Mouse (Mus musculus): ENCODE results near the gene Gm11554.
"Not testable (repeated sequence)": the region's sequence is repeated elsewhere in the genome, so short reads cannot be mapped to it uniquely, and the experiment has no call there.

Gm11554 gene

DNA sequence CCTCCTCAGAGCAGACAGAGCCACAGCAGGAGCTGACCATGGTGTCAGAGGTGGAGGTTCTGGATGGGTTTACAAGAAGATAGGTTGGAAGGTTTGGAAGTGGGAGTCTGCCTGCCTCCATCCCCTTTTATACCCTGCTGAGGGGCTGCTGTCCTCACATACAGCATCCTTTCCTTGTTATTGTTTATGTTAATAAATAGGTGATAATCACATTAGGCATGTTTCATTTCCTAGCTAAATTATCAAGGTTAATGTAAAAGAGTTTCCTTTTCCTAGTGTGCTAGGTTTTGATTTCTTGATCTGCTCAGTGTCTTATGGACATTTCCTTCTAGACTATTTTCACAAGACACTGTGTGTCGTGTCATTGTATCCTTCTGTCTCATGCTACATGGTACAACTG lies at the start of gene Gm11554:
TSS of gene Gm11554 (minus strand) at position 101 of the 400 bp plus-strand sequence.
- not testable (repeated sequence) for DNase-seq

DNA sequence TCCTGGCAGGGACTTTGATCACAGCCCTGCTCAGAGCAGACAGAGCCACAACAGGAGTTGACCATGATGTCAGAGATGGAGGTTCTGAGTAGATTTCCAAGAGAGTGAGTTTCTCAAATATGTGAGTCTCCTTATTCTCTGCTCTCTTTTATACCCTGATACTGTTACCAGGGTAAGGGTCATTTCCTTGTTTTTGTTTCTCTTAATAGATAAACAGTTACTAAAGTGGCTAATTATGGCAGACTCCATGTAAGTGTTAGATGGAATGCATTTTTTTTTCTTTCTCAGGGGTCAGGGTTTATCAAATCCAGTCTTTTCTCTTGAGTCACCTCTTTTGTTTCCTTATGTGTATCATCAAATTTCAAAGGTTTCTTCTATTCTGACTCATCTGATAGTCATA lies 47.3 kb upstream of the Gm11554 start, which contains the start of gene Krtap4-16:
TSS of gene Krtap4-16 (minus strand) at position 101 of the 400 bp plus-strand sequence.
- no peak for DNase-seq

DNA sequence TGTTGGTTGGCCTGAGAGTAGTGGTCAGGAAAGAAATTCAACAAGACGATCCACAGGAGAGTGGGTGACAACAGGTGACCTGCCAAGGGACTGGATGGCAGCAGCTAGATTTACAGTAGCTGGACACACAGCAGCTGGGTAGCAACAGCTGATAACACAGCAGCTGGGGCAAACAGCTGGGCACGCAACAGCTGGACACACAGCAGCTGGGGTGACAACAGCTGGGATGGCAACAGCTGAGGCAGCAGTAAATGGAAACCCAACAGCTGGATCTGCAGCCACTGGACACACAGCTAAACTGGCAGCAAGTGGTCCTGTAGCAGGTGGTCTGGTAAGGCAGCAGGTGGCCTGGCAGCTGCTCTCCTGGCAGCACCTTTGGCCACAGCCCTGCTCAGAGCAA lies 42.5 kb upstream of the Gm11554 start:
- DNase-seq = no peak

DNA sequence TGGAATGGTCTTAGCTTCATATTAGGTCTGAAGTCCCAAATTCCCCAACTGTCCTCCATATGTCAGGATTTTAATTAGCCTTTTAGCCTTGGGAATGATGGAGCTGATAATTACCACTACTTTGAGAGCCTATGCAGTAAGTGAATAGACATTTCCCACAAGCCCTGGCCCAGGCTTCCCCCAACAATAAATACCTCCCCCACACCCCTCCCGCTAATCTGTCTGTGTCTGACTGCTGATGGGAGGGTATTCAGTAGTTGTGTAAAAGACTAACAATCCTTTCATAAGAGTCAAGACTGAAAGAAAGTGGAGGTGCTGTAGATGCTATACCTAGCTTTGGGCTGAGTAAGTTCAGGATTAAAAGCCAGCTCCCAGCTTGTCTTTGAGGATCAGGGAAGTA lies 37.9 kb upstream of the Gm11554 start:
- DNase-seq = no peak

DNA sequence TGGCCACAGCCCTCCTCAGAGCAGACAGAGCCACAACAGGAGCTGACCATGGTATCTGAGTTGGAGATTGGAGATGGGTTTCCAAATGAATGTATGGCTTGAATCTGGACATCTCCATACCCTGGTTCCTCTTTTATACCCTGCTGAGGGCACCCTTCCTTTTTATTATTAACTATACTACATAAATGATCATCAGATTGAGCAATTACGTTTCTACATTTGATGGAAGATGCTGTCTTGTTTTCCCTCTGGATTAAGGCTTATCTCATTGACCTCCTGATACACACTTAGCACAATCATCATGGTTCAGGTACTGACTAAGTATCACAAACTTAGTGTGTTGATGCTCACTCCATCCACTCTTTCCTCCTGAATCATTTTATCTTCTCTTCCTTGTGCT lies 33.7 kb upstream of the Gm11554 start, which contains the start of gene 2300003K06Rik:
TSS of gene 2300003K06Rik (minus strand) at position 101 of the 400 bp plus-strand sequence.
- DNase-seq = no peak

DNA sequence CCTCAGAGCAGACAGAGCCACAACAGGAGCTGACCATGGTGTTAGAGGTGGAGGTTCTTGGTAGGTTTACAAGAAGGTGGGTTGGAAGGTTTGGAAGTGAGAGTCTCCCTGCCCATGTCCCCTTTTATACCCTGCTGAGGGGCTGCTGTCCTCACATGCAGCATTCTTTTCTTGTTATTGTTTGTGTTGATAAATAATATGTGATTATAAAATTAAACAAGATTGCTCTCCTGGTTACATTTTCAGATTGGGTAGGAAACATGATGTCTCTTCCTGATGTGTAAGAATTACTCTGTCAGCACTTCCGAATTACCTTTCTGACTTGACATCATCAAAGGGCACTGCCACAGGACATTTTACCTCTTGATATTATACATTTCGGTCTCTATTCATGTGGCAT lies 11.3 kb upstream of the Gm11554 start, which contains the start of gene Gm11564:
TSS of gene Gm11564 (minus strand) at position 101 of the 400 bp plus-strand sequence.
- DNase-seq = not testable (repeated sequence)

DNA sequence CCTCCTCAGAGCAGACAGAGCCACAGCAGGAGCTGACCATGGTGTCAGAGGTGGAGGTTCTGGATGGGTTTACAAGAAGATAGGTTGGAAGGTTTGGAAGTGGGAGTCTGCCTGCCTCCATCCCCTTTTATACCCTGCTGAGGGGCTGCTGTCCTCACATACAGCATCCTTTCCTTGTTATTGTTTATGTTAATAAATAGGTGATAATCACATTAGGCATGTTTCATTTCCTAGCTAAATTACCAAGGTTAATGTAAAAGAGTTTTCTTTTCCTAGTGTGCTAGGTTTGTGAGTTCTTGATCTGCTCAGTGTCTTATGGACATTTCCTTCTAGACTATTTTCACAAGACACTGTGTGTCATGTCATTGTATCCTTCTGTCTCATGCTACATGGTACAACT lies 5.5 kb upstream of the Gm11554 start, which contains the start of gene Krtap4-13:
TSS of gene Krtap4-13 (minus strand) at position 101 of the 400 bp plus-strand sequence.
- DNase-seq = not testable (repeated sequence)

DNA sequence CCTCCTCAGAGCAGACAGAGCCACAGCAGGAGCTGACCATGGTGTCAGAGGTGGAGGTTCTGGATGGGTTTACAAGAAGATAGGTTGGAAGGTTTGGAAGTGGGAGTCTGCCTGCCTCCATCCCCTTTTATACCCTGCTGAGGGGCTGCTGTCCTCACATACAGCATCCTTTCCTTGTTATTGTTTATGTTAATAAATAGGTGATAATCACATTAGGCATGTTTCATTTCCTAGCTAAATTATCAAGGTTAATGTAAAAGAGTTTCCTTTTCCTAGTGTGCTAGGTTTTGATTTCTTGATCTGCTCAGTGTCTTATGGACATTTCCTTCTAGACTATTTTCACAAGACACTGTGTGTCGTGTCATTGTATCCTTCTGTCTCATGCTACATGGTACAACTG lies 5.4 kb downstream of the Gm11554 start, which contains the start of gene Gm11569:
TSS of gene Gm11569 (minus strand) at position 101 of the 400 bp plus-strand sequence.
- not testable (repeated sequence) for DNase-seq

DNA sequence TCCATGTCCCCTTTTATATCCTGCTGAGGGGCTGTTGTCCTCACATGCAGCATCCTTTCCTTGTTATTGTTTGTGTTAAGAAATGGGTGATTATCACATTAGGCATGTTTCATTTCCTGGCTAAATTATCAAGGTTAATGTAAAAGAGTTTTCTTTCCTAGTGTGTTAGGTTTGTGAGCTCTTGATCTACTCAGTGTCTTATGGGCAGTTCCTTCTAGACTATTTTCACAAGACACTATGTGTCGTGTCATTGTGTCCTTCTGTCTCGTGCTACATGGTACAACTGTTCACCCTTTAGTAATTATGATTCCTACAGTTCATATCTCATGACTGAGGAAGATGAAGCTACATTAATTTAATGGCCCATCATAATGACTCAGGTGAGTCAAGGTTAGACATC lies 10.9 kb downstream of the Gm11554 start, which contains the start of gene Gm11596:
TSS of gene Gm11596 (minus strand) at position 101 of the 400 bp plus-strand sequence.
- DNase-seq = no peak

DNA sequence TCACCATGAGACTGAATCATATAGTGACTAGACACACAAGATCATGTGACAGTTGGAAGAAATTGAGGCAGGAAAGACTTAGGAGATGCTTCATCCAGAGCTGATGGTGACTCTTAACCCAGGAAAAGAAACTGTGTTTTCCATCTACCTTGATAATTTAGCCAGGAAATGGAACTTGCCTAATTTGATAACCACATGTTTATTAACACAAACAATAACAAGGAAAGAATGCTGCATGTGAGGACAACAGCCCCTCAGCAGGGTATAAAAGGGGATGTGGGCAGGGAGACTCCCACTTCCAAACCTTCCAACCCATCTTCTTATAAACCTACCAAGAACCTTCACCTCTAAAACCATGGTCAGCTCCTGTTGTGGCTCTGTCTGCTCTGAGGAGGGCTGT lies 19.3 kb downstream of the Gm11554 start, which contains the start of gene Krtap4-9:
TSS of gene Krtap4-9 (plus strand) at position 301 of the 400 bp plus-strand sequence.
- DNase-seq = not testable (repeated sequence)

DNA sequence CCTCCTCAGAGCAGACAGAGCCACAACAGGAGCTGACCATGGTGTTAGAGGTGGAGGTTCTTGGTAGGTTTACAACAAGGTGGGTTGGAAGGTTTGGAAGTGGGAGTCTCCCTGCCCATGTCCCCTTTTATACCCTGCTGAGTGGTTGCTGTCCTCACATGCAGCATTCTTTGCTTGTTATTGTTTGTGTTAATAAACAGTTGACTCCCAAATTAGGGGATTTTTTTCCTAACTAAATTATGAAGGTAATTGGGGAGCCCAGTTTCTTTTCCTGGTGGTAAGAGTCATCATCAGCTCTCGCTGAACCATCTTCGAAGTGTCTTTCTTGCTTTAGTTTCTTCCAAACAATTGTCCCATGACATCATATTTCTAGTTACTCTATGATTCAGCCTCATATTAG lies 23.6 kb downstream of the Gm11554 start, which contains the start of gene Krtap4-8:
TSS of gene Krtap4-8 (minus strand) at position 101 of the 400 bp plus-strand sequence.
- DNase-seq = no peak

DNA sequence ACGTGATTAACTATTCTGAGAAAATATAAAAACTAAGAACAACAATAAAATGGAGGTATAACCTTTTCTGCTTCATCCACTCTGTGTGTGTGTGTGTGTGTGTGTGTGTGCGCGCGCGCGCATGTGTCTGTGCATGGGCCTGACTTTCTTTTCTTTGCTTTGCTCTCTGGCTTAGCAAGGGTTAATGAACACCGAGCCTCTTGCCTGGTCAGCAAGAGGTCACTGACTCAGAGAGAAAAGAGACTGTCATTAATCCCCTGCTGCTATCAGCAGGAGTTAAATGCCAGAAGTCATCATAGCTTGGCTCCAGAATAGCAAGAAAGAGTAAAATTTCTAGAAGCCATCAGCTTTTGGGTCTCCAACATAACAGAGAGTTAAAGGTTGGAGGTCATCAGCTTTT lies 25.8 kb downstream of the Gm11554 start:
- no peak for DNase-seq

DNA sequence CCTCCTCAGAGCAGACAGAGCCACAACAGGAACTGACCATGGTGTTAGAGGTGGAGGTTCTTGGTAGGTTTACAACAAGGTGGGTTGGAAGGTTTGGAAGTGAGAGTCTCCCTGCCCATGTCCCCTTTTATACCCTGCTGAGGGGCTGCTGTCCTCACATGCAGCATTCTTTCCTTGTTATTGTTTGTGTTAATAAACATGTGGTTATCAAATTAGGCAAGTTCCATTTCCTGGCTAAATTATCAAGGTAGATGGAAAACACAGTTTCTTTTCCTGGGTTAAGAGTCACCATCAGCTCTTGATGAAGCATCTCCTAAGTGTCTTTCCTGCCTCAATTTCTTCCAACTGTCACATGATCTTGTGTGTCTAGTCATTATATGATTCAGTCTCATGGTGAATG lies 31.4 kb downstream of the Gm11554 start, which contains the start of gene Gm11595:
TSS of gene Gm11595 (minus strand) at position 101 of the 400 bp plus-strand sequence.
- DNase-seq = not testable (repeated sequence)

DNA sequence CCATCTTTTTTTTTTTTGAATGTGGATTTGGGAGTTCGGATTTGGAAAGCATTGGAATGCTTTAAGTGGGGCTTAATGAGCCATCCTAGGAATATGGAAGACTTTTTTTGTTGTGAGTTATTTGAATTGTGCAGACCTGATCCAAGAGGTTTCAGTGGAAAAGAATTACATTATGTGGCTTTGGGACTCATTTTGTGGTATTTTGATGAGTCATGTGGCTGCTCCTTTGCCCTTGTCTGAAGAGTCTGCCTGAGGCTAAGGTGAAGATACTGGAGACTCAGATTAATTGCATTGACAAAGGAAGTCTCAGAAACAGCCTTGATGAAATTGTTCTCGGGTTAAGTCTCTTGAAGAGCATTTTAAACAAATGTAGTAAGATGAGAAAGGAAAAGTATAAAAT lies 35.8 kb downstream of the Gm11554 start:
- no peak for DNase-seq

DNA sequence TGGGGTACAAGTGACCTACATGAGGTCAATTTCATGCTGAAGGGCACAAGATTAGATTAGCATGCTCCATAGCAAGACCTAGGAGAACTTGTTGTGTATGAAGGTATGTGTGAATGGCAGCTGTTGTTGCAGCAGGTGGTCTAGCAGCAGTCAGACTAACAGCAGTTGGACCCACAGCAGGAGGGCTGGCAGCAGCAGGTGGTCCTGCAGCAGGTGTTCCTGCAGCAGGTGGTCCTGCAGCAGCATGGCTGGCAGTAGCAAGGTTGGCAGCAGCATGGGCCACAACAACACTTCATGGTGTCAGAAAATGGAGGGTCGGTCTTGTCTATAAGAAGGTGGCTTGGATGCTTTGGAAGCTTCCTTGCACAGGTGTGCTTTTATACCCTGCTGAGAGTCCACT lies 45.4 kb downstream of the Gm11554 start:
- DNase-seq = no peak
